Mouse (Mus musculus) embryonic facial prominence, embryonic 12.5 days (tissue): Measurements from ENCODE around the gene Usp36. TPM values are rescaled to one million over a fixed set of nuclear protein-coding genes. Genes with fewer than 3 reads are reported as not detected.

Experiments used
- ATAC-seq: fragments of 200-750 bp; cut with Nextera tagmentation; 2 replicates; pipeline ENCODE4 v1.8.0; 2017; ENCODE audit not compliant: insufficient number of reproducible peaks, insufficient read depth, low FRiP score, low TSS enrichment
- H3K27ac ChIP-seq: fragments of 300-500 bp; sonication (generic); 2 replicates; pipeline ENCODE4 v1.5.1; 2016; ENCODE audit warnings: mild to moderate bottlenecking
- H3K27me3 ChIP-seq: fragments of 300-500 bp; sonication (generic); 2 replicates; pipeline ENCODE4 v1.6.1; 2016; ENCODE audit warnings: mild to moderate bottlenecking, moderate library complexity
- H3K36me3 ChIP-seq: fragments of 300-500 bp; sonication (generic); 2 replicates; pipeline ENCODE4 v1.6.1; 2016; ENCODE audit warnings: mild to moderate bottlenecking
- H3K4me1 ChIP-seq: fragments of 300-500 bp; sonication (generic); 2 replicates; pipeline ENCODE4 v1.6.1; 2016
- H3K4me2 ChIP-seq: fragments of 300-500 bp; sonication (generic); replicated peaks from 2 replicates; pipeline ENCODE4 v1.6.1; 2016; ENCODE audit warnings: mild to moderate bottlenecking, moderate library complexity
- H3K4me3 ChIP-seq: fragments of 300-500 bp; sonication (generic); 2 replicates; pipeline ENCODE4 v1.5.1; 2016; ENCODE audit warnings: mild to moderate bottlenecking
- H3K9ac ChIP-seq: fragments of 300-500 bp; sonication (generic); 2 replicates; pipeline ENCODE4 v1.6.1; 2016; ENCODE audit warnings: mild to moderate bottlenecking, moderate library complexity
- H3K9me3 ChIP-seq: fragments of 300-500 bp; sonication (generic); 2 replicates; pipeline ENCODE4 v1.6.1; 2016; ENCODE audit warnings: mild to moderate bottlenecking, moderate library complexity
- WGBS: fragments of 180-500 bp; shearing (Covaris S2); methylation state at CpG from one replicate; pipeline ENCODE4 v1.1.7; 2016; 5-methylcytosine and 5-hydroxymethylcytosine counted together
- polyA plus RNA-seq: library from polyadenylated mRNA; unstranded; fragments of >200 nt; fragmentation: Nextera tagmentation; extraction: Ambion mirVana; gene quantifications from 2 replicates; pipeline ENCODE4 v1.2.1, GENCODE M21; 2016

Usp36 gene
- polyA plus RNA-seq, 1 experiment from 2014 or later: 22.2 TPM

- Histone ChIP-seq H3K4me1 (peaks cover 28% of the 10 kb centered on the region), H3K27me3 (no peaks in the 10 kb centered on the region), H3K4me3 (no peak overlapping the region), H3K4me2 (no peak overlapping the region), H3K9me3 (no peaks in the 10 kb centered on the region), H3K9ac (no peak overlapping the region), H3K27ac (peak overlapping the region; percentile 61), H3K36me3 (no peaks in the 10 kb centered on the region)
- WGBS: 33% methylated on average over 7 of the region's 7 CpGs
- ATAC-seq: no peak
These were observed 57.7 kb downstream of the Usp36 start for GRCm38 (mm10) chr11:118232314-118232831.

GRCm38 (mm10) chr11:118229941-118230340 lies 60.1 kb downstream of the Usp36 start:
- WGBS: 75% methylated on average over 5 of the region's 5 CpGs
- H3K4me3 ChIP-seq: no peak overlapping the region
- no peak overlapping the region for H3K4me2 ChIP-seq
- H3K9me3 ChIP-seq: no peaks in the 10 kb centered on the region
- H3K36me3 ChIP-seq: no peaks in the 10 kb centered on the region
- no peak for ATAC-seq
- H3K4me1 ChIP-seq: peaks cover 33% of the 10 kb centered on the region
- H3K9ac ChIP-seq: no peak overlapping the region
- no peak overlapping the region for H3K27ac ChIP-seq
- H3K27me3 ChIP-seq: no peaks in the 10 kb centered on the region

GRCm38 (mm10) chr11:118227650-118228049 lies 62.4 kb downstream of the Usp36 start:
- ATAC-seq: no peak
- Histone ChIP-seq H3K27me3 (no peaks in the 10 kb centered on the region), H3K9ac (no peak overlapping the region), H3K9me3 (no peaks in the 10 kb centered on the region), H3K4me2 (no peak overlapping the region), H3K27ac (no peak overlapping the region), H3K4me3 (no peak overlapping the region), H3K36me3 (no peaks in the 10 kb centered on the region), H3K4me1 (peaks cover 33% of the 10 kb centered on the region)
- 68% methylated on average over 7 of the region's 7 CpGs for WGBS

- no peaks in the 10 kb centered on the region for H3K27me3 ChIP-seq
- peaks cover 25% of the 10 kb centered on the region for H3K4me1 ChIP-seq
- H3K4me2 ChIP-seq: no peak overlapping the region
- 91% methylated on average over 7 of the region's 7 CpGs for WGBS
- ATAC-seq: no peak
- H3K36me3 ChIP-seq: no peaks in the 10 kb centered on the region
- H3K27ac ChIP-seq: no peak overlapping the region
- no peaks in the 10 kb centered on the region for H3K9me3 ChIP-seq
- H3K9ac ChIP-seq: no peak overlapping the region
- no peak overlapping the region for H3K4me3 ChIP-seq
These were observed 63.2 kb downstream of the Usp36 start for GRCm38 (mm10) chr11:118226850-118227249.

- Histone ChIP-seq H3K9ac (no peak overlapping the region), H3K36me3 (no peaks in the 10 kb centered on the region), H3K9me3 (no peaks in the 10 kb centered on the region), H3K4me1 (peaks cover 24% of the 10 kb centered on the region), H3K4me3 (no peak overlapping the region), H3K27ac (peak overlapping the region; percentile 36; the same call in 1 of the 2 replicates), H3K27me3 (no peaks in the 10 kb centered on the region), H3K4me2 (no peak overlapping the region)
- ATAC-seq: no peak
- 41% methylated on average over 1 of the region's 1 CpGs for WGBS
These were observed 64.2 kb downstream of the Usp36 start for GRCm38 (mm10) chr11:118225862-118226261.

GRCm38 (mm10) chr11:118225056-118225836 lies 64.8 kb downstream of the Usp36 start:
- Histone ChIP-seq H3K27me3 (no peaks in the 10 kb centered on the region), H3K4me1 (peaks cover 24% of the 10 kb centered on the region), H3K9ac (no peak overlapping the region), H3K27ac (peak overlapping the region; percentile 36; the same call in 1 of the 2 replicates), H3K9me3 (no peaks in the 10 kb centered on the region), H3K4me3 (no peak overlapping the region), H3K4me2 (no peak overlapping the region), H3K36me3 (no peaks in the 10 kb centered on the region)
- ATAC-seq: no peak
- 57% methylated on average over 12 of the region's 12 CpGs for WGBS

- Histone ChIP-seq H3K4me1 (peaks cover 22% of the 10 kb centered on the region), H3K9ac (no peak overlapping the region), H3K4me3 (no peak overlapping the region), H3K36me3 (no peaks in the 10 kb centered on the region), H3K9me3 (no peaks in the 10 kb centered on the region), H3K4me2 (no peak overlapping the region), H3K27ac (no peak overlapping the region), H3K27me3 (no peaks in the 10 kb centered on the region)
- ATAC-seq: no peak
- 90% methylated on average over 10 of the region's 10 CpGs for WGBS
These were observed 66.5 kb downstream of the Usp36 start for GRCm38 (mm10) chr11:118223416-118224067.

- no peak overlapping the region for H3K4me2 ChIP-seq
- H3K9ac ChIP-seq: no peak overlapping the region
- H3K36me3 ChIP-seq: no peaks in the 10 kb centered on the region
- 87% methylated on average over 5 of the region's 5 CpGs for WGBS
- peak overlapping the region; percentile 38; the same call in 1 of the 2 replicates for H3K27ac ChIP-seq
- no peak for ATAC-seq
- H3K9me3 ChIP-seq: no peaks in the 10 kb centered on the region
- H3K4me3 ChIP-seq: no peak overlapping the region
- H3K27me3 ChIP-seq: no peaks in the 10 kb centered on the region
- peaks cover 22% of the 10 kb centered on the region for H3K4me1 ChIP-seq
These were observed 67.1 kb downstream of the Usp36 start for GRCm38 (mm10) chr11:118222917-118223316.

- H3K9ac ChIP-seq: no peak overlapping the region
These were observed 67.6 kb downstream of the Usp36 start for GRCm38 (mm10) chr11:118222351-118222885.

GRCm38 (mm10) chr11:118220561-118221262 lies 69.3 kb downstream of the Usp36 start:
- no peak for ATAC-seq
- H3K4me1 ChIP-seq: peaks cover 20% of the 10 kb centered on the region
- H3K4me2 ChIP-seq: no peak overlapping the region
- H3K27ac ChIP-seq: no peak overlapping the region
- 24% methylated on average over 7 of the region's 7 CpGs for WGBS
- no peaks in the 10 kb centered on the region for H3K9me3 ChIP-seq
- no peaks in the 10 kb centered on the region for H3K27me3 ChIP-seq
- no peak overlapping the region for H3K4me3 ChIP-seq
- H3K36me3 ChIP-seq: no peaks in the 10 kb centered on the region
- H3K9ac ChIP-seq: no peak overlapping the region

More at GRCm38 (mm10) chr11:118222351-118222885, 67.6 kb downstream of the Usp36 start:
- H3K9me3 ChIP-seq: no peaks in the 10 kb centered on the region
- H3K4me1 ChIP-seq: peaks cover 22% of the 10 kb centered on the region
- H3K36me3 ChIP-seq: no peaks in the 10 kb centered on the region
- no peaks in the 10 kb centered on the region for H3K27me3 ChIP-seq
- no peak overlapping the region for H3K4me3 ChIP-seq
- no peak for ATAC-seq
- WGBS: 58% methylated on average over 6 of the region's 6 CpGs
- H3K27ac ChIP-seq: peak overlapping the region; percentile 38; the same call in 1 of the 2 replicates
- H3K4me2 ChIP-seq: no peak overlapping the region

GRCm38 (mm10) chr11:118219066-118219465 lies 71.0 kb downstream of the Usp36 start:
- Histone ChIP-seq H3K9ac (no peak overlapping the region), H3K9me3 (no peaks in the 10 kb centered on the region), H3K27me3 (no peaks in the 10 kb centered on the region), H3K4me3 (no peak overlapping the region), H3K4me1 (peaks cover 13% of the 10 kb centered on the region; the same call in 1 of the 2 replicates), H3K36me3 (no peaks in the 10 kb centered on the region), H3K27ac (no peak overlapping the region), H3K4me2 (no peak overlapping the region)
- 84% methylated on average over 4 of the region's 4 CpGs for WGBS
- no peak for ATAC-seq
